Mouse (Mus musculus) C2C12 (cell line): ENCODE measurements around the gene Frmd8.

Experiments used
- CEBPB ChIP-seq: IDR thresholded peaks from one replicate; pipeline ENCODE4 v1.6.1; 2011; ENCODE audit warnings: low read depth, mild to moderate bottlenecking, control low read depth, moderate library complexity
- CTCF ChIP-seq: IDR thresholded peaks from one replicate; pipeline ENCODE4 v1.5.1; 2011; ENCODE audit not compliant: control insufficient read depth, insufficient read depth, insufficient read length
- FOSL1 ChIP-seq: IDR thresholded peaks from one replicate; pipeline ENCODE4 v1.8.0; 2011; ENCODE audit warnings: mild to moderate bottlenecking, low read length; ENCODE audit not compliant: poor library complexity, insufficient read depth, severe bottlenecking
- MAX ChIP-seq: IDR thresholded peaks from one replicate; pipeline ENCODE4 v1.6.1; 2011; ENCODE audit warnings: mild to moderate bottlenecking, control low read depth
- MYOD1 ChIP-seq: IDR thresholded peaks from one replicate; pipeline ENCODE4 v1.6.1; 2011; ENCODE audit warnings: low read depth; ENCODE audit not compliant: control insufficient read depth, insufficient read length
- MYOG ChIP-seq: IDR thresholded peaks from one replicate; pipeline ENCODE4 v1.6.1; 2011; ENCODE audit not compliant: control insufficient read depth, insufficient read length; ENCODE audit errors: extremely low read depth

- TF ChIP-seq CTCF (no peak), CEBPB (no peak), MYOG (no peak), MAX (no peak), FOSL1 (no peak), MYOD1 (no peak)
Measured at GRCm38 (mm10) chr19:5851481-5851971, 23.5 kb downstream of the Frmd8 start.
